Mouse (Mus musculus) ES-E14 (cell line): ENCODE results near the gene Lpin1. TPM values are rescaled to one million over a fixed set of nuclear protein-coding genes. Genes with fewer than 3 reads are reported as not detected.

Source experiments
- DNase-seq: peaks from one replicate; pipeline ENCODE4 v3.0.0-alpha.2; 2013; ENCODE audit warnings: low read depth, low spot score
- H3K27ac ChIP-seq: 2 replicates; pipeline ENCODE4 v1.5.1; 2012; ENCODE audit warnings: low read depth, mild to moderate bottlenecking, low read length, moderate library complexity, mixed read lengths; ENCODE audit not compliant: poor library complexity, insufficient read depth, severe bottlenecking
- H3K36me3 ChIP-seq: 2 replicates; pipeline ENCODE4 v1.6.1; 2012; ENCODE audit warnings: mild to moderate bottlenecking, low read length, moderate library complexity, mixed read lengths; ENCODE audit not compliant: control insufficient read depth, poor library complexity, insufficient read depth, severe bottlenecking
- H3K4me1 ChIP-seq, 2 experiments: fragments of 150-350 bp in 1 of 2; sonication (generic) in 1 of 2; 2 replicates each; pipeline ENCODE4 v1.6.1; 2012; ENCODE audit warnings: low read length in 2 of 2, mild to moderate bottlenecking in 1 of 2, mixed read lengths in 1 of 2; ENCODE audit not compliant: control insufficient read depth in 2 of 2, insufficient read depth in 2 of 2, poor library complexity in 1 of 2
- H3K4me3 ChIP-seq, 2 experiments: fragments of 150-350 bp in 1 of 2; sonication (generic) in 1 of 2; 2 replicates each; pipeline ENCODE4 v1.5.1; 2012; ENCODE audit warnings: low read length in 2 of 2, low read depth in 1 of 2, mild to moderate bottlenecking in 1 of 2, mixed read lengths in 1 of 2; ENCODE audit not compliant: insufficient read depth in 1 of 2, poor library complexity in 1 of 2, severe bottlenecking in 1 of 2
- H3K9ac ChIP-seq: 2 replicates; pipeline ENCODE4 v1.6.1; 2012; ENCODE audit warnings: low read depth, mild to moderate bottlenecking, low read length, mixed read lengths; ENCODE audit not compliant: poor library complexity, insufficient read depth, severe bottlenecking
- H3K9me3 ChIP-seq: fragments of 150-350 bp; sonication (generic); 2 replicates; pipeline ENCODE4 v1.6.1; 2012; ENCODE audit warnings: low read depth, mild to moderate bottlenecking, low read length; ENCODE audit not compliant: control insufficient read depth, insufficient read depth
- CHD2 ChIP-seq: IDR thresholded peaks from 2 replicates; pipeline ENCODE4 v1.6.1; 2014; ENCODE audit warnings: mild to moderate bottlenecking, low read depth, low read length, inconsistent platforms
- HCFC1 ChIP-seq: IDR thresholded peaks from 2 replicates; pipeline ENCODE4 v1.6.1; 2012; ENCODE audit warnings: low read length, inconsistent platforms, borderline replicate concordance; ENCODE audit not compliant: insufficient read depth
- MAFK ChIP-seq: IDR thresholded peaks from 2 replicates; pipeline ENCODE4 v1.6.1; 2014; ENCODE audit warnings: mild to moderate bottlenecking, low read depth, low read length, inconsistent platforms; ENCODE audit not compliant: insufficient read depth
- ZC3H11A ChIP-seq: IDR thresholded peaks from 2 replicates; pipeline ENCODE4 v1.6.1; 2012; ENCODE audit warnings: low read depth, mild to moderate bottlenecking, inconsistent platforms, low read length, borderline replicate concordance
- ZNF384 ChIP-seq: IDR thresholded peaks from 2 replicates; pipeline ENCODE4 v1.6.1; 2012; ENCODE audit warnings: low read depth, low read length, inconsistent platforms
- in situ Hi-C, 2 experiments: fragments of 600-800 bp; cut with MboI; formaldehyde crosslinking; loops; one replicate each; pipeline ENCODE4 v1.15.1; 2025; ENCODE audit warnings: low sequenced_read_pairs in 2 of 2, inconsistent platforms in 1 of 2; ENCODE audit not compliant: unreplicated experiment in 2 of 2
- total RNA-seq: library from RNA; depleted of rRNA; stranded (reverse); fragments of 300-350 nt; gene quantifications from 2 replicates; pipeline ENCODE4 v1.2.3, GENCODE M21; 2012

Lpin1 gene
- total RNA-seq, 1 experiment: 15.8 TPM

DNA sequence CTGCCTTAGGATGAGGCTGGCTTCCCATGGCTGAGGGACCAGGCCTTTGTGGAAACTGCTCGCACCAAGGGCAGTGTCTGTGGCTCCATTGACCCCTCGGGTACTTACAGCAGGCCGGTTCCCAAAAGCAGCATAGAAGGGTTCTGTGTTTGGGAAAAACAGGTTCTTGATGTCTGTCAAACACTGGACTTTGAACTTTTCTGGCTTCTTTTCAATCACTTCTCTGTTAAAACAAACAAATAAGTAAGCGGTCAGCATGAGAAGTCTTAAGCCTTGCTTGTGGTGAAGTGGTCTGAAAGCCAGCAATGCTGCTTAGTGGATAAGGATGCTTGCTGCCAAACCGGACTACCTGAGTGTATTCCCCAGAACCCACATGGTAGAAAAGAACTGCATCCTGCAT, 69.2 kb downstream of the Lpin1 start:
- Histone ChIP-seq H3K4me1 (peaks cover 0 to 2% of the 10 kb centered on the region in 2 experiments; a peak in 1 of 4 replicates), H3K36me3 (peaks cover 52% of the 10 kb centered on the region), H3K9ac (no peak overlapping the region), H3K27ac (no peak overlapping the region), H3K4me3 (no peak overlapping the region), H3K9me3 (no peaks in the 10 kb centered on the region)
- DNase-seq: no peak
- TF ChIP-seq HCFC1 (no peak), CHD2 (no peak)
- in situ Hi-C loops: no loop called here

DNA sequence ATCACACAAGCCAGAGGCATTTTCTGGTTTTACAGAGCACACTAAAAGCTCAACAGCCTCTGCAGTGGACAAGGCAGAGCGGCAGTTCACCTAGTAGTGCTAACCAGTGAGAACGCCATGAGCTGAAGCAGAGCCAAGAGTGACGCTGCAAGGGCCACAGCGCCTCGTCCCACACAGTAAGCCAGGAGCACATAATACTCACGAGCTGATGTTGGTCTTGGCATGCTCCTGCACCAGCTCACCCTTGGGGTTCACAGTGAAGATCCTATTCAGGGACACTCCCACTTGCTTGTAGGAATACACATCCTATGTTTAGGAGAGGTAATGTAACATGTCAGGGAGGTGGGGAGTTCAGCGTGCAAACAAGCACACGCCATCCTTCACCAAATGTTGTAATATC, 70.1 kb downstream of the Lpin1 start:
- in situ Hi-C loops: no loop called here
- H3K27ac ChIP-seq: no peak overlapping the region
- no peak overlapping the region for H3K4me3 ChIP-seq
- TF ChIP-seq HCFC1 (no peak), MAFK (no peak)
- H3K9ac ChIP-seq: no peak overlapping the region
- no peaks in the 10 kb centered on the region for H3K9me3 ChIP-seq
- DNase-seq: no peak
- H3K36me3 ChIP-seq: peaks cover 47% of the 10 kb centered on the region
- peaks cover 0 to 2% of the 10 kb centered on the region in 2 experiments; a peak in 1 of 4 replicates for H3K4me1 ChIP-seq

DNA sequence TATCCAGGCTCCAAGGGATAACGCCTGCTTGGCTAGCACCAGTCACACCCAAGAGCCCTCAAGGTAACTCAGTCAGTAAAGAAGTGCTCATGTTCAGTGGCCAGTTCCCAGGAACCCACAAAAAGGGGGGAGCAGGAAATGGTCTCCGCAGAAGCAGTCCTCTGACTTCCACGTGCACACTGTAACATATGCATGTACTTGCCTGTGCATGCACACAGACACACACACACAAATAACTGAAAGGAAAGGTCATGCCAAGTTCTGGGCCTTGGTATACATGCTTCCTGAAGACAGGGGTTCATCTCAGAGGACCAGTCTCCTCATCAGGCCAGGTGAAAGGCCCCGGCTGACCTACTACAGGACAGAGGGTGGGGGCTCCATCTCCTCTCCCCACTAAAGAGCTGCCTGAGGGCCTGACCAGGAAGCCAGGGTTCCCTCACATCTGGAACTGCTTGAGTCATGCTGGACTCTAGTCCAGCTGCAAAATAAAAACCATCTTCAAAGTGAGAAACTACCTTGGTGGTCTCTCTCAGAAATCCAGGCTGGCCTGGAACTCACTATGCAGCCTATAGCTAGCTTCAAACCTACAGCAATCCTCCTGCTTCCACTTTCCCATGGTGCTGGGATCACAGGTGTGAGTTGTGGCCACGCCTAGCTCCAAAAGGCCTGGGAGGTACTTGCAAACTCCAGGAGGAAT, 70.7 kb downstream of the Lpin1 start:
- H3K36me3 ChIP-seq: peaks cover 47% of the 10 kb centered on the region
- in situ Hi-C loops: no loop called here
- TF ChIP-seq ZC3H11A: no peak
- no peak for TF ChIP-seq MAFK
- no peak for TF ChIP-seq ZNF384
- TF ChIP-seq CHD2: no peak
- TF ChIP-seq HCFC1: no peak
- no peak overlapping the region for H3K9ac ChIP-seq
- H3K4me1 ChIP-seq: peaks cover 0 to 2% of the 10 kb centered on the region in 2 experiments; a peak in 1 of 4 replicates
- no peak for DNase-seq
- no peaks in the 10 kb centered on the region for H3K9me3 ChIP-seq
- no peak overlapping the region for H3K27ac ChIP-seq
- H3K4me3 ChIP-seq: no peak overlapping the region

DNA sequence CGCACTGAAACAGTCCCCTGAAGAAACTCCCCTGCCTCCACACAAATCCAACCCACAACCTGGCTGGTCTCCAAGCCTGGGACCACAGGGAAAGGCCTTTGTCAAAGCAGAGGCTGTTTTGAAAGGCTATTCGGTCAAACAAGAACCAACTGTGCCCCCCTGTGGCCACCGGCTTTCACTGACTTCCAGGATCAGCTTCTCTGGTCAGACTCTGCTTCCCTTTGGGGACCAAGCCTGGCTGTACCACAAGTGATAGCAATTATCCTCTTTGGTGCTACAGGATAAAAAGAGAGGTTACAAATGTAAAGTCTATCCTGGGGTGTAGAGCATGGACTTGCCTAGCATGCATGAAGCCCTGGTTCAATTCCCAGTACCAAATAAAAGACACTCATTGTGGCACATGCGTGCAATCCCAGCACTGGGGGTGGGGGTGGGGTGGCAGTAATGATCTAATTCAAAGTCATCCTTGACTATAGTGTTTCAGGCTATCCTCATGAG, 77.4 kb downstream of the Lpin1 start:
- no peak overlapping the region for H3K9ac ChIP-seq

DNA sequence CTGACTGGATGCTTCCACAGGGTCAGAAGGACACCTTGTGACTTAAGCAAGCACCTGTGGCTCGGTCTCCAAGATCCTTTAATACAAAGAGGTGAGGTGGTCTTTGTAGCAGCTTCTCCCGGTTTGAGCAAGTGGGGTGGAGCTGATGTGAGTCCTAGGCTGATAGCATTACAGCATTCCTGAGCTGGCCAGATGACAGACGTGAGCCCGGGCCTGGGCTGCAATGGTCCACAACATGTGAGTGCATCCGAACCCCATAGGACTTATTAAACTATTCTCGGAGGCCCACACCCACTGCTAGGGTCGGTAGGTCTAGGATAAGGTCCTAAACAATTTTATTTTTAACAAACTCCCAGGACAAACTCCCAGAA, 77.9 kb downstream of the Lpin1 start:
- Histone ChIP-seq H3K9ac (no peak overlapping the region), H3K4me3 (no peak overlapping the region), H3K4me1 (no peaks in the 10 kb centered on the region; a peak in 1 of 4 replicates), H3K27ac (no peak overlapping the region), H3K9me3 (no peaks in the 10 kb centered on the region), H3K36me3 (peaks cover 10% of the 10 kb centered on the region; the same call in 1 of the 2 replicates)
- no peak for DNase-seq
- in situ Hi-C loops: no loop called here
- TF ChIP-seq CHD2: no peak

More for the DNA sequence above, 77.4 kb downstream of the Lpin1 start:
- TF ChIP-seq ZC3H11A (peak; percentile 45; the same call in 1 of the 2 replicates), CHD2 (no peak)
- Histone ChIP-seq H3K4me1 (no peaks in the 10 kb centered on the region; a peak in 1 of 4 replicates), H3K9me3 (no peaks in the 10 kb centered on the region), H3K4me3 (no peak overlapping the region), H3K36me3 (peaks cover 15% of the 10 kb centered on the region; the same call in 1 of the 2 replicates), H3K27ac (no peak overlapping the region)
- in situ Hi-C loops: no loop called here
- no peak for DNase-seq
